Mouse (Mus musculus) layer of hippocampus, postnatal 25 days (tissue): ENCODE results near the gene Elf2. TPM values are rescaled to one million over a fixed set of nuclear protein-coding genes. Genes with fewer than 3 reads are reported as not detected.

Experiments
- DNase-seq, 2 experiments: peaks; one replicate each; pipeline ENCODE4 v3.0.0; 2022; ENCODE audit warnings: mixed read lengths in 2 of 2, low spot score in 1 of 2; ENCODE audit errors: extremely low spot score in 1 of 2
- total RNA-seq, 2 experiments: library from RNA; stranded (reverse); gene quantifications; 2 replicates each; pipeline ENCODE4 v1.2.3; 2021

The Elf2 gene
- total RNA-seq: 10 to 100 TPM; 41.3 to 44.6 TPM

GRCm38 (mm10) chr3:51340552-51341267, at the start of gene Elf2:
Elf2 (minus strand) TSS chr3:51340663.
- DNase-seq: peak; percentile 61 to 66

- no peak for DNase-seq
Measured at GRCm38 (mm10) chr3:51388904-51389303, 48.4 kb upstream of the Elf2 start.

GRCm38 (mm10) chr3:51387868-51388381, 47.5 kb upstream of the Elf2 start:
- no peak for DNase-seq

DNA sequence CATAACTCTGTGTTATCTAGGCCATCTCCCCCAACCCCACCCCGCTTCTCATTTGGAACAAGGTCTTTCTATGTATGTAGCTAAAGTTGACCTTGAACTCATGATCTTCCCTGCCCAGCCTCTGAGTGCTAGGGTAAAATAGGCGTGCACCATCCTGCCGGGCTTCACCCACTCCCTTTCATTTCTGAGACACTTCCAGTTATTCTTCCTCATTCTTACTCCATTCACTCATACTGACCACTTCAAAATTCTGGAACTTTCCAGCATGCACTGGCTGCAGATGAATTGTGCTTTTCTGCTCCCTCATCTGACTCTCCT, 46.6 kb upstream of the Elf2 start:
- no peak for DNase-seq

DNA sequence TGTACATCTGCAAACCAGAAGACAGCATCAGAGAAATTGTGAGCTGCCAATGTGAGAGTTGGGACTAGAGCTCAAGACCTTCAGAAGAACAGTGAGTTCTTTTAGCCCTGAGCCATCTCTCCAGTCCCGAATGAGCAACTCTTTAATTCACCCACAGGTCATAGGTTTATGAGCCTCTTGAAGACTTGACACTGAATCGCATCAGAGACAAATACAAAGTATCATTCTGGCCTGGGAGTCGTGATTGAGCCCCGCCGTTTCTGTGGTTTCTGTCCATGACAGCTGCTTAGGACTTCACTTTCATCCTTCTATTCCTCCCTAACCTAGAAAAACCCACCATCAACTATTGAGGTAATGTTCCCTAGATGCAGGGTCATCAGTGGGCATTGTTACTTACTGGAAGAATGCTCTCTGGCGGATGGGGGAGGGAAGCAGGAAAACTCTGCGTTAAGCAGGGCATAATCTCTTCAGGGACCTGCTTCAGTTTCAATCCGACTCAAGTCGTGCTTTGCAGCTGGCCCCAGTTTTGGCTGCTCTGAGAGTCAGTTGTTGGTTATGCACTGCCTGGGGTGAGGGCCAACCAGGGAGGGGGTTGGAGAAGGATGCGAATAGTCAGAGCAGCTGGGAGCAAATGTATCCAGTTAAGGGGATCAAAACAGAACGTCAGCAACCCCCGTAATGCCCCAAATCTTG, 46.1 kb upstream of the Elf2 start:
- no peak for DNase-seq

DNA sequence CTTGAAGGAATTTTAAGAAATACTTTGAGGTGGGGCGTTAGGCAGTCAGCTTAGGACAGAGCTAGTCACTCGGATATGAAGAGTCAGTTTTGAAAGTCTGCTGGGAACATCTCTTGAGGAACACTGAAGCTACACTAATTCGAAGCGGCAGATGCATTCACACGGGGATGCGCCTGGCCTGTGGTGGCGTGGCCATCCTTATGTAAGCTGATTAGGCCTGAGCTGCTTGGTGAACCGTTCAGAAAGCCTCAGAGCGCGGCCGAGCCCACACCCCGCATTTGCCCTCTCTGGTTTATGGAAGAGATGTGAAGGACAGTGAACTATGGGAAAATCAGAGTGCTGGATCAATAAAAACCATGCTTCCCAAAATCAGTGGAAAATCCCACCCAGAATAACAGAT, 42.9 kb upstream of the Elf2 start:
- no peak for DNase-seq

DNA sequence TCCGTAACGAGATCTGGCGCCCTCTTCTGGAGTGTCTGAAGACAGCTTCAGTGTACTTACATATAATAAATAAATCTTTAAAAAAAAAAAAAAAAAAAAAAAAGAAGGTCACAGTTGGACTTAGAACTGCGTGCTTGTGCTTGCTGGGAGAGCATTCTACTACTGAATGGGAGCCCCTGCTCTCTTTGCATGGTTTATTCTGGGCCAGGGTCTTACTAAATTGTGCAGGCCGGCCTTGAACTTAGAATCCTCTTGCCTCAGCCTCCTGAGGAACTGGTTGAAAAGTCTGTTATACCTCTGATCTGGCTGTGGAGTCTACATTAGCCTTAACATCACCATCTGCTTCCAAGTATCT, 40.2 kb upstream of the Elf2 start:
- no peak for DNase-seq

DNA sequence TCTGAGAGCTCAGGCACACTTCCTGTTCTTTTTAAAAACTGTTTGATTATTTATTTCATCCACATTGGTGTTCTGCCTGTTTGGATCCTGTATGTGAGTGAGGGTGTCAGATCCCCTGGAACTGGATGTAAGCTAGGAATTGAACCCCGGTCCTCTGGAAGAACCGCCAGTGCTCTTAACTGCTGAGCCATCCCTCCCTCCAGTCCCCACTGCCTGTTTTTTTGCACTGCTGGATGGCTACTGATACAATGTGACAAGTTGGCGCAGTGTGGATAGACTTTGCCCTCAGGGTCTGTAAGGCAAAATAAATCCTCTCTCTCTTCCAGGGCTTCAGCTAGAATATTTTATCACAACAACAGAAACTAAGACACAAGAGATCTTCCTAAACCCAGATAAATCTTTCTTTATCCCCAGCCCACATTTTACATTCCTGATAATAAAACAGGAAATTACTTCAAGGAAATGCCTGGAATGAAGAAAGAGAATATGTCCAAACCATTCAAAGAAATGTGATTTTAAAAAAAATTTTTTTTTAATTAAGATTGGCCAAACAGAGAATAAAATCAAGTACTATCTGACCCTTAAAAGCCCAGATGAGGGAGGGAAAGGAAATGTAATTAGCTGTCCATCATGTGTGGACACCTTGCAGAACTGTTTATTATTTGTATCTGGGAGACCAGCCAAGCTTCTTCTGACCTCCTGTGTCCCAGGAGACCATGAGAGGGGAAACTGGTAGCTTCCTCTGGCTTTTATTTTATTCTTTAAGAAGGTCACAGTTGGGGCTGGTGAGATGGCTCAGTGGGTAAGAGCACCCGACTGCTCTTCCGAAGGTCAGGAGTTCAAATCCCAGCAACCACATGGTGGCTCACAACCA, 39.6 kb upstream of the Elf2 start:
- DNase-seq: no peak

GRCm38 (mm10) chr3:51378665-51378946, 38.1 kb upstream of the Elf2 start:
- DNase-seq: no peak

DNA sequence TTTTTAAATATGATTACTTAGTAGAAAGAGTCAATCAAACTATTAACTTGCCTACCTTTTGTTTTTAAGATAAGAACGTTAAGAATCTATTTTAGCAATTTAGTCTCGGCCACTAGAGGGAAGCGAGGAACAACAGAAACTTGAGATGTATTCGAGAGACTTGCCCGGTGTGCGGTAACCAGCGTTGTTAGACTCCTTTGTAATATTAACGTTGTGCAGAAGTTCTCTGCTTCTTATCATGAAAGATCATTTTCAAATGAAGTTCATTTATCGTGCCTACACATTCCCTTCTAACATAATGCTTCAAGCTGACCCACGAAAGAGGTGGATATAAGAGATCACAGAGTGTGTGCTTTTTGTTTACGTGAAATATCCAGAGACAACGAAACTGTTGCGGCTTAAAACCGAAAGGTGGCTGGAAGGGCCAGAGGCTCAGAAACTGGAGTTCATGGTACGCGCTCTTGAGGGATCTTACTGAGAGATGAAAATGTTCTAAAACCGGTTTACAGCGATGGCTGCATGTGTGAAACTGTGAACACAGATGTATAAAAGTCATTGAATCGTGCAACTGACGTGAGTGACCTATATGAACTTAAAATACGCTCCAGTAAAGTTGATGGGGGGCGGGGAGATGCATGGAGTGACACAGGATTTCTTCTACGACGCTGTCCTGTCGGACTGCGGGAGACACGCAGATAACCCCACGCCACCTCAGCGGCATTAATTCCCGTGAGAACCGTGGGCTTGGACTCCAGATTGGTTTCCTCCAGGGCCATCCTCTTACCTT, 37.6 kb upstream of the Elf2 start:
- DNase-seq: no peak

- DNase-seq: no peak
Measured at GRCm38 (mm10) chr3:51375307-51376265, 35.1 kb upstream of the Elf2 start.

DNA sequence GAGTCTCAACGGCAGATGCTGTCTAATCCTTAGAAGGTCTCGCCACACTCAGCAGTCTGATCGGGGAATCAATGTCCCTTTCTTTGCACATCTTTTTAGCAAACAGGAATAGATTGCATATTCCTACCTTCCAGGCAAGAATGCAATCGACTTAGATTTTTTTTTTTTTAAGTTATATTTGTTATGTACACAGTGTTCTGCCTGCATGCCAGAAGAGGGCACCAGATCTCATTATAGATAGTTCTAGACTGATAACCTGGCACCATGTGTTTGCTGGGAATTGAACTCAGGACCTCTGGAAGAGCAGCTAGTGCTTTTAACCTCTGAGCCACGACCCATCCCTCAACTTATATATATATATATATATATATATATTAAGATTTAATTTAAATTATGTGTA, 33.1 kb upstream of the Elf2 start:
- DNase-seq: no peak

- no peak for DNase-seq
Measured at GRCm38 (mm10) chr3:51372883-51373282, 32.4 kb upstream of the Elf2 start.

- no peak for DNase-seq
Measured at GRCm38 (mm10) chr3:51371826-51372225, 31.4 kb upstream of the Elf2 start.

DNA sequence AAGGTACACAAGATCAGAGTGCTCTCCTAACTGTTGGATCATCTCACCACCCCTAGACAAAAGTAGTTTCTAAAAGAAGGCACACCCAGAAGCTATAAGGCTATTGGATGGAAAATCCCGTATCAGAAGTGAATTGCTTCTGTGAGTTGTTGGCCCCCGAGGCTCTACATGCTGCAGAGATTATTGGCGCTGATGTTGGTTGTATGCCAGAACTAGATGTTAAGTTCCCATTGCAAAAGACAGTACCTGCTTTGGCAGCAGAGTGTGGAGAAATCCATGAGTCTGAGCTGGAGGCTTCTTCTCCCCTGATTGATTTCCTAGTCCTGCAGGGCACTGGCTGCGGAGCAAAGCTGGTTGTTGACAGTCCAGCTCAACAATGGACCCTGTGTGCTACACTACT, 27.5 kb upstream of the Elf2 start:
- no peak for DNase-seq

GRCm38 (mm10) chr3:51366926-51367325, 26.5 kb upstream of the Elf2 start:
- no peak for DNase-seq

GRCm38 (mm10) chr3:51365517-51365882, 25.0 kb upstream of the Elf2 start:
- peak in 1 of 2 experiments; percentile 18 for DNase-seq

DNA sequence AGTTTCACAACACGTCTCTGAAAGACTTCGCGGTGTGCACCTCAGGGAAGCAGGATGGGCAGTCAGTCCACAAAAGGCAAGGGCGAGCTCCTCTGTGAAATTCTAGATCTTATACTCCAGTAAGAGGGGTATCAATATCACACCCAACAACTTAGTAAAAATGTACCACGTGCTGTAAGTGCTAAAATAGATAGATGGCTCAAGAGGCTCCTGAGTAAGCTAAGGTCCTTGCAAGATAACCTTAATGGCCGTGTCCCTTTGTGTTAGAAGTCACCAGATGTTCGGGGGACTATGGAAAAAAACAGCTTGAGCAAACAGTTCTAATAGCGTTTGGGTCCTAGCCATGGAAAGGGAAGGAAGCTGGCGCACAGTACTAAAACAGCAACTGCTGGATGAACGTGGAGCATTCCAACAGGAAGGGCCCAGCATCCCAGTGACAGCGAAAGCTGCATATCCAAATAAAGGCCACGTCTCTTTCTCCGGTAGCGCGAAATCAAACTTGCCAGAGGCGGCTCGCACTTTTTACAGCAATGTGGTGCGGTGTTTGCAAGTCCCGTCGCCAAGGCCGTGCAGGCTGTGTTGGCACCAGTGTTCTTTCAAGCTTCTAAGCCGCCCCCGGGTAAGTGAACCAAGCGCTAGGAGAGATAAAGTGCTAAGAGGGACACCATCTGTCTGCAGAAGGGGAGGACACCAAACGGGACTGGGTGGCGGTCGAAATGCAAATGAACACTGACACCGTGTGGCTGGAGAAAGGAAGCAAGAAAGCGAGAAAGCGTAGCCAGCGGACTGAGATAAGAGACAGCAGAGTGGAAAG, 24.4 kb upstream of the Elf2 start:
- DNase-seq: peak; percentile 51 to 54

GRCm38 (mm10) chr3:51361066-51361465, 20.6 kb upstream of the Elf2 start:
- DNase-seq: no peak
